Mouse (Mus musculus) heart, embryonic 11.5 days (tissue): ENCODE data around the gene Ttc28. TPM values are rescaled to one million over a fixed set of nuclear protein-coding genes. Genes with fewer than 3 reads are reported as not detected.

Experiments used
- ATAC-seq: fragments of 200-750 bp; cut with Nextera tagmentation; replicated peaks from 2 replicates; pipeline ENCODE4 v1.8.0; 2017; ENCODE audit warnings: moderate library complexity; ENCODE audit not compliant: insufficient number of reproducible peaks, low FRiP score, low TSS enrichment
- H3K27ac ChIP-seq: fragments of 300-500 bp; sonication (generic); 2 replicates; pipeline ENCODE4 v1.5.1; 2014; ENCODE audit warnings: mild to moderate bottlenecking, low read depth, low read length
- H3K27me3 ChIP-seq: fragments of 300-500 bp; sonication (generic); 2 replicates; pipeline ENCODE4 v1.6.1; 2014; ENCODE audit warnings: mild to moderate bottlenecking, low read length, mixed read lengths; ENCODE audit not compliant: control insufficient read depth, insufficient read depth
- H3K36me3 ChIP-seq: fragments of 300-500 bp; sonication (generic); 2 replicates; pipeline ENCODE4 v1.6.1; 2014; ENCODE audit warnings: mild to moderate bottlenecking, low read length, moderate library complexity, mixed read lengths; ENCODE audit not compliant: control insufficient read depth, insufficient read depth
- H3K4me1 ChIP-seq: fragments of 300-500 bp; sonication (generic); 2 replicates; pipeline ENCODE4 v1.6.1; 2014; ENCODE audit warnings: low read length; ENCODE audit not compliant: control insufficient read depth, insufficient read depth
- H3K4me2 ChIP-seq: fragments of 300-500 bp; sonication (generic); 2 replicates; pipeline ENCODE4 v1.6.1; 2014; ENCODE audit warnings: mild to moderate bottlenecking, moderate library complexity
- H3K4me3 ChIP-seq: fragments of 300-500 bp; sonication (generic); 2 replicates; pipeline ENCODE4 v1.5.1; 2014; ENCODE audit warnings: low read depth, low read length
- H3K9ac ChIP-seq: fragments of 300-500 bp; sonication (generic); 2 replicates; pipeline ENCODE4 v1.6.1; 2014; ENCODE audit warnings: mild to moderate bottlenecking, low read depth, low read length, moderate library complexity
- H3K9me3 ChIP-seq: fragments of 300-500 bp; sonication (generic); replicated peaks from 2 replicates; pipeline ENCODE4 v1.6.1; 2016; ENCODE audit warnings: low read length; ENCODE audit not compliant: control insufficient read depth
- WGBS: fragments of 180-500 bp; shearing (Covaris S2); extraction: QIAGEN DNeasy Blood & Tissue Kit; methylation state at CpG from one replicate; pipeline ENCODE4 v1.1.7; 2014; ENCODE audit not compliant: insufficient replicate concordance; 5-methylcytosine and 5-hydroxymethylcytosine counted together
- polyA plus RNA-seq: library from polyadenylated mRNA; unstranded; fragments of >200 nt; fragmentation: Nextera tagmentation; extraction: Ambion mirVana; gene quantifications from 2 replicates; pipeline ENCODE4 v1.2.1, GENCODE M21; 2014

Gene Ttc28
- polyA plus RNA-seq, 1 experiment from 2014 or later: 8.1 TPM

GRCm38 (mm10) chr5:111288486-111288885 lies 408.9 kb downstream of the Ttc28 start:
- 0 out of 2 replicates have a peak, but pooled peaks cover 3% of the 10 kb centered on the region for H3K4me1 ChIP-seq
- H3K36me3 ChIP-seq: peaks cover 2% of the 10 kb centered on the region; the same call in 1 of the 2 replicates
- H3K4me2 ChIP-seq: no peak overlapping the region
- no peak overlapping the region for H3K27ac ChIP-seq
- 91% methylated on average over 11 of the region's 11 CpGs for WGBS
- no peak overlapping the region for H3K9ac ChIP-seq
- H3K4me3 ChIP-seq: no peak overlapping the region
- H3K9me3 ChIP-seq: no peaks in the 10 kb centered on the region
- no peak for ATAC-seq
- peaks cover 18% of the 10 kb centered on the region for H3K27me3 ChIP-seq

GRCm38 (mm10) chr5:111290071-111290470 lies 410.5 kb downstream of the Ttc28 start:
- no peak overlapping the region for H3K4me3 ChIP-seq
- H3K27ac ChIP-seq: no peak overlapping the region
- WGBS: 81% methylated on average over 11 of the region's 11 CpGs
- no peaks in the 10 kb centered on the region for H3K9me3 ChIP-seq
- H3K4me2 ChIP-seq: no peak overlapping the region
- H3K27me3 ChIP-seq: peaks cover 8% of the 10 kb centered on the region
- no peak for ATAC-seq
- H3K9ac ChIP-seq: no peak overlapping the region
- H3K36me3 ChIP-seq: peaks cover 2% of the 10 kb centered on the region; the same call in 1 of the 2 replicates
- H3K4me1 ChIP-seq: 0 out of 2 replicates have a peak, but pooled peaks cover 3% of the 10 kb centered on the region

GRCm38 (mm10) chr5:111291639-111292038 lies 412.0 kb downstream of the Ttc28 start:
- 0 out of 2 replicates have a peak, but pooled peaks cover 3% of the 10 kb centered on the region for H3K4me1 ChIP-seq
- no peak for ATAC-seq
- H3K27me3 ChIP-seq: no peaks in the 10 kb centered on the region
- no peaks in the 10 kb centered on the region for H3K9me3 ChIP-seq
- WGBS: 51% methylated on average over 10 of the region's 10 CpGs
- no peak overlapping the region for H3K9ac ChIP-seq
- H3K36me3 ChIP-seq: no peaks in the 10 kb centered on the region
- H3K4me2 ChIP-seq: no peak overlapping the region
- no peak overlapping the region for H3K4me3 ChIP-seq
- no peak overlapping the region for H3K27ac ChIP-seq

- no peaks in the 10 kb centered on the region for H3K4me1 ChIP-seq
- no peak overlapping the region for H3K9ac ChIP-seq
- no peaks in the 10 kb centered on the region for H3K27me3 ChIP-seq
Observed at GRCm38 (mm10) chr5:111297801-111298200, 418.2 kb downstream of the Ttc28 start.

GRCm38 (mm10) chr5:111298706-111299105 lies 419.1 kb downstream of the Ttc28 start:
- H3K9me3 ChIP-seq: no peaks in the 10 kb centered on the region
- no peaks in the 10 kb centered on the region for H3K36me3 ChIP-seq
- H3K27me3 ChIP-seq: no peaks in the 10 kb centered on the region
- ATAC-seq: no peak
- H3K4me3 ChIP-seq: no peak overlapping the region
- no peaks in the 10 kb centered on the region for H3K4me1 ChIP-seq
- H3K27ac ChIP-seq: no peak overlapping the region
- H3K4me2 ChIP-seq: no peak overlapping the region
- WGBS: 53% methylated on average over 7 of the region's 7 CpGs
- no peak overlapping the region for H3K9ac ChIP-seq

More at GRCm38 (mm10) chr5:111297801-111298200, 418.2 kb downstream of the Ttc28 start:
- 58% methylated on average over 5 of the region's 5 CpGs for WGBS
- ATAC-seq: no peak
- Histone ChIP-seq H3K4me2 (no peak overlapping the region), H3K4me3 (no peak overlapping the region), H3K27ac (no peak overlapping the region), H3K9me3 (no peaks in the 10 kb centered on the region), H3K36me3 (no peaks in the 10 kb centered on the region)

- H3K27ac ChIP-seq: no peak overlapping the region
- no peaks in the 10 kb centered on the region for H3K4me1 ChIP-seq
- ATAC-seq: no peak
- H3K27me3 ChIP-seq: no peaks in the 10 kb centered on the region
- 68% methylated on average over 8 of the region's 8 CpGs for WGBS
- H3K9ac ChIP-seq: no peak overlapping the region
- no peak overlapping the region for H3K4me3 ChIP-seq
- no peaks in the 10 kb centered on the region for H3K36me3 ChIP-seq
- no peaks in the 10 kb centered on the region for H3K9me3 ChIP-seq
- H3K4me2 ChIP-seq: no peak overlapping the region
Observed at GRCm38 (mm10) chr5:111300776-111301175, 421.2 kb downstream of the Ttc28 start.

- no peak overlapping the region for H3K4me2 ChIP-seq
- WGBS: 70% methylated on average over 7 of the region's 7 CpGs
- H3K9ac ChIP-seq: no peak overlapping the region
- no peaks in the 10 kb centered on the region for H3K36me3 ChIP-seq
- no peak overlapping the region for H3K4me3 ChIP-seq
- no peaks in the 10 kb centered on the region for H3K9me3 ChIP-seq
- H3K27me3 ChIP-seq: no peaks in the 10 kb centered on the region
- no peak overlapping the region for H3K27ac ChIP-seq
- no peak for ATAC-seq
- H3K4me1 ChIP-seq: no peaks in the 10 kb centered on the region
Observed at GRCm38 (mm10) chr5:111301736-111302135, 422.1 kb downstream of the Ttc28 start.

- 80% methylated on average over 3 of the region's 3 CpGs for WGBS
- Histone ChIP-seq H3K27me3 (no peaks in the 10 kb centered on the region), H3K36me3 (no peaks in the 10 kb centered on the region), H3K9me3 (no peaks in the 10 kb centered on the region), H3K27ac (no peak overlapping the region), H3K4me3 (no peak overlapping the region), H3K9ac (no peak overlapping the region), H3K4me2 (no peak overlapping the region), H3K4me1 (no peaks in the 10 kb centered on the region)
- no peak for ATAC-seq
Observed at GRCm38 (mm10) chr5:111304730-111305129, 425.1 kb downstream of the Ttc28 start.

- Histone ChIP-seq H3K4me1 (no peaks in the 10 kb centered on the region), H3K4me3 (no peak overlapping the region), H3K4me2 (no peak overlapping the region), H3K27ac (no peak overlapping the region), H3K9me3 (0 out of 2 replicates have a peak, but pooled peaks cover 5% of the 10 kb centered on the region), H3K36me3 (no peaks in the 10 kb centered on the region), H3K9ac (no peak overlapping the region), H3K27me3 (no peaks in the 10 kb centered on the region)
- no peak for ATAC-seq
- 60% methylated on average over 6 of the region's 6 CpGs for WGBS
Observed at GRCm38 (mm10) chr5:111310185-111310584, 430.6 kb downstream of the Ttc28 start.
